Mouse (Mus musculus): ENCODE data around the gene Eif2b4.

DNA sequence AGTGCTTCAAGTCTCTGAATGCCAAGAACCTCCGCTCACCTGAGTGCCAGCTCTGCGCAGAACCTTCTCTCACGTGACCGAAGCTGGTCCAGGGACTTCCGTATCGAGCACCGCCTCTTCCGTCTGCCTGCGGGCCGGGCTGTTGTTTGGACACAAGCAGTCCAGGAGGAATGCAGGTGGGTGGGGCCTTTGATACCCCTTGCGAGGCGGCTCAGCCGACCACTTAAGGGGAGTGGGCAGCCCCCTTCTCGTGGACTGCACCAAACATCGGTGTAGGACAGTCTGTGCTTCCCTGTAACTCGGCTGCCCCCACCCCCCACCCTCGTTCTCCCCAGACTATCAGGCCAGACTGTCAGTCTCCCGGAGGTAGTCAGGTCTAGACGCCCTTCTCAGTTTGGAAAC, 39.1 kb downstream of the Eif2b4 start, which contains the start of gene Mpv17:
- TF ChIP-seq CTCF (conservative IDR thresholded peaks at IDR 0.05; ENCODE audit: insufficient read depth, insufficient read length, low read depth, low read length) (no peak), POLR2A (IDR thresholded peaks at IDR 0.05; ENCODE audit: low read depth, low read length) (peak; percentile 53)
